Mouse (Mus musculus): ENCODE data around the gene Zc3h13. TPM values are rescaled to one million over a fixed set of nuclear protein-coding genes. Genes with fewer than 3 reads are reported as not detected.

The Zc3h13 gene
- polyA plus RNA-seq, 1 experiment from 2014 or later: 23.2 TPM

GRCm38 (mm10) chr14:75346041-75346440 lies 61.9 kb downstream of the Zc3h13 start:
- no peak for ATAC-seq (replicated peaks; ENCODE audit: extremely low read depth, insufficient read depth, low FRiP score)
- Histone ChIP-seq H3K4me1 (ENCODE audit: control insufficient read depth, insufficient read depth, low read length) (no peaks in the 10 kb centered on the region), H3K27ac (ENCODE audit: low read length) (no peak overlapping the region), H3K36me3 (ENCODE audit: control insufficient read depth, insufficient read depth) (peaks cover 16% of the 10 kb centered on the region), H3K9me3 (replicated peaks; ENCODE audit: control insufficient read depth, low read length) (no peaks in the 10 kb centered on the region), H3K9ac (ENCODE audit: low read length) (no peak overlapping the region), H3K4me2 (ENCODE audit: low read depth, low read length) (no peak overlapping the region), H3K4me3 (ENCODE audit: low read length) (no peak overlapping the region), H3K27me3 (ENCODE audit: control insufficient read depth, insufficient read depth, low read length) (no peaks in the 10 kb centered on the region)
- WGBS: 84% methylated on average over 5 of the region's 5 CpGs

- Histone ChIP-seq H3K4me3 (ENCODE audit: low read length) (no peak overlapping the region), H3K27me3 (ENCODE audit: control insufficient read depth, insufficient read depth, low read length) (no peaks in the 10 kb centered on the region), H3K9me3 (replicated peaks; ENCODE audit: control insufficient read depth, low read length) (no peaks in the 10 kb centered on the region), H3K4me2 (ENCODE audit: low read depth, low read length) (no peak overlapping the region), H3K36me3 (ENCODE audit: control insufficient read depth, insufficient read depth) (no peaks in the 10 kb centered on the region), H3K9ac (ENCODE audit: low read length) (no peak overlapping the region), H3K27ac (ENCODE audit: low read length) (no peak overlapping the region), H3K4me1 (ENCODE audit: control insufficient read depth, insufficient read depth, low read length) (no peaks in the 10 kb centered on the region)
- whole genome bisulfite sequencing: 67% methylated on average over 4 of the region's 4 CpGs
- no peak for ATAC-seq (replicated peaks; ENCODE audit: extremely low read depth, insufficient read depth, low FRiP score)
Observed at GRCm38 (mm10) chr14:75351626-75352025, 67.5 kb downstream of the Zc3h13 start.

- Histone ChIP-seq H3K4me2 (ENCODE audit: low read depth, low read length) (no peak overlapping the region), H3K27me3 (ENCODE audit: control insufficient read depth, insufficient read depth, low read length) (no peaks in the 10 kb centered on the region), H3K9ac (ENCODE audit: low read length) (no peak overlapping the region), H3K4me3 (ENCODE audit: low read length) (no peak overlapping the region), H3K4me1 (ENCODE audit: control insufficient read depth, insufficient read depth, low read length) (no peaks in the 10 kb centered on the region), H3K9me3 (replicated peaks; ENCODE audit: control insufficient read depth, low read length) (no peaks in the 10 kb centered on the region), H3K27ac (ENCODE audit: low read length) (no peak overlapping the region), H3K36me3 (ENCODE audit: control insufficient read depth, insufficient read depth) (no peaks in the 10 kb centered on the region)
- ATAC-seq (replicated peaks; ENCODE audit: extremely low read depth, insufficient read depth, low FRiP score): no peak
- WGBS: 64% methylated on average over 6 of the region's 6 CpGs
Observed at GRCm38 (mm10) chr14:75363316-75363715, 79.1 kb downstream of the Zc3h13 start.

- no peak overlapping the region for H3K9ac ChIP-seq (ENCODE audit: low read length)
- no peaks in the 10 kb centered on the region for H3K36me3 ChIP-seq (ENCODE audit: control insufficient read depth, insufficient read depth)
- ATAC-seq (replicated peaks; ENCODE audit: extremely low read depth, insufficient read depth, low FRiP score): no peak
- no peak overlapping the region for H3K4me3 ChIP-seq (ENCODE audit: low read length)
- WGBS: 72% methylated on average over 9 of the region's 9 CpGs
- H3K9me3 ChIP-seq (replicated peaks; ENCODE audit: control insufficient read depth, low read length): no peaks in the 10 kb centered on the region
- no peak overlapping the region for H3K27ac ChIP-seq (ENCODE audit: low read length)
- no peaks in the 10 kb centered on the region for H3K4me1 ChIP-seq (ENCODE audit: control insufficient read depth, insufficient read depth, low read length)
- no peaks in the 10 kb centered on the region for H3K27me3 ChIP-seq (ENCODE audit: control insufficient read depth, insufficient read depth, low read length)
- H3K4me2 ChIP-seq (ENCODE audit: low read depth, low read length): no peak overlapping the region
Observed at GRCm38 (mm10) chr14:75365301-75366035, 81.3 kb downstream of the Zc3h13 start.

- ATAC-seq (replicated peaks; ENCODE audit: extremely low read depth, insufficient read depth, low FRiP score): no peak; the same call in 1 of the 2 replicates
Observed at GRCm38 (mm10) chr14:75366741-75367140, 82.6 kb downstream of the Zc3h13 start.

GRCm38 (mm10) chr14:75367503-75367902 lies 83.3 kb downstream of the Zc3h13 start:
- H3K27ac ChIP-seq (ENCODE audit: low read length): no peak overlapping the region
- H3K36me3 ChIP-seq (ENCODE audit: control insufficient read depth, insufficient read depth): no peaks in the 10 kb centered on the region
- no peaks in the 10 kb centered on the region for H3K4me1 ChIP-seq (ENCODE audit: control insufficient read depth, insufficient read depth, low read length)
- no peak overlapping the region for H3K4me2 ChIP-seq (ENCODE audit: low read depth, low read length)
- H3K4me3 ChIP-seq (ENCODE audit: low read length): no peak overlapping the region
- ATAC-seq (replicated peaks; ENCODE audit: extremely low read depth, insufficient read depth, low FRiP score): no peak
- no peaks in the 10 kb centered on the region for H3K9me3 ChIP-seq (replicated peaks; ENCODE audit: control insufficient read depth, low read length)
- H3K9ac ChIP-seq (ENCODE audit: low read length): no peak overlapping the region
- WGBS: 37% methylated on average over 3 of the region's 3 CpGs
- H3K27me3 ChIP-seq (ENCODE audit: control insufficient read depth, insufficient read depth, low read length): no peaks in the 10 kb centered on the region

More at GRCm38 (mm10) chr14:75366741-75367140, 82.6 kb downstream of the Zc3h13 start:
- H3K36me3 ChIP-seq (ENCODE audit: control insufficient read depth, insufficient read depth): no peaks in the 10 kb centered on the region
- H3K27me3 ChIP-seq (ENCODE audit: control insufficient read depth, insufficient read depth, low read length): no peaks in the 10 kb centered on the region
- no peak overlapping the region for H3K4me3 ChIP-seq (ENCODE audit: low read length)
- no peak overlapping the region for H3K4me2 ChIP-seq (ENCODE audit: low read depth, low read length)
- no peaks in the 10 kb centered on the region for H3K4me1 ChIP-seq (ENCODE audit: control insufficient read depth, insufficient read depth, low read length)
- no peak overlapping the region for H3K27ac ChIP-seq (ENCODE audit: low read length)
- 21% methylated on average over 11 of the region's 11 CpGs for WGBS
- no peak overlapping the region for H3K9ac ChIP-seq (ENCODE audit: low read length)
- H3K9me3 ChIP-seq (replicated peaks; ENCODE audit: control insufficient read depth, low read length): no peaks in the 10 kb centered on the region

- no peak for ATAC-seq (replicated peaks; ENCODE audit: extremely low read depth, insufficient read depth, low FRiP score)
- H3K27ac ChIP-seq (ENCODE audit: low read length): no peak overlapping the region
- no peak overlapping the region for H3K4me2 ChIP-seq (ENCODE audit: low read depth, low read length)
- no peaks in the 10 kb centered on the region for H3K36me3 ChIP-seq (ENCODE audit: control insufficient read depth, insufficient read depth)
- H3K4me1 ChIP-seq (ENCODE audit: control insufficient read depth, insufficient read depth, low read length): no peaks in the 10 kb centered on the region
- WGBS: 58% methylated on average over 5 of the region's 5 CpGs
- no peaks in the 10 kb centered on the region for H3K27me3 ChIP-seq (ENCODE audit: control insufficient read depth, insufficient read depth, low read length)
- H3K9ac ChIP-seq (ENCODE audit: low read length): no peak overlapping the region
- H3K4me3 ChIP-seq (ENCODE audit: low read length): no peak overlapping the region
- no peaks in the 10 kb centered on the region for H3K9me3 ChIP-seq (replicated peaks; ENCODE audit: control insufficient read depth, low read length)
Observed at GRCm38 (mm10) chr14:75369880-75370279, 85.7 kb downstream of the Zc3h13 start.

- Histone ChIP-seq H3K4me1 (ENCODE audit: control insufficient read depth, insufficient read depth, low read length) (no peaks in the 10 kb centered on the region), H3K9ac (ENCODE audit: low read length) (no peak overlapping the region), H3K4me2 (ENCODE audit: low read depth, low read length) (no peak overlapping the region), H3K27me3 (ENCODE audit: control insufficient read depth, insufficient read depth, low read length) (no peaks in the 10 kb centered on the region), H3K36me3 (ENCODE audit: control insufficient read depth, insufficient read depth) (no peaks in the 10 kb centered on the region), H3K27ac (ENCODE audit: low read length) (no peak overlapping the region), H3K9me3 (replicated peaks; ENCODE audit: control insufficient read depth, low read length) (no peaks in the 10 kb centered on the region), H3K4me3 (ENCODE audit: low read length) (no peak overlapping the region)
- no peak for ATAC-seq (replicated peaks; ENCODE audit: extremely low read depth, insufficient read depth, low FRiP score)
- WGBS: 65% methylated on average over 11 of the region's 11 CpGs
Observed at GRCm38 (mm10) chr14:75375006-75375598, 90.9 kb downstream of the Zc3h13 start.

GRCm38 (mm10) chr14:75376256-75376655 lies 92.1 kb downstream of the Zc3h13 start:
- WGBS: 34% methylated on average over 2 of the region's 2 CpGs
- H3K27me3 ChIP-seq (ENCODE audit: control insufficient read depth, insufficient read depth, low read length): no peaks in the 10 kb centered on the region
- ATAC-seq (replicated peaks; ENCODE audit: extremely low read depth, insufficient read depth, low FRiP score): no peak
- H3K9me3 ChIP-seq (replicated peaks; ENCODE audit: control insufficient read depth, low read length): no peaks in the 10 kb centered on the region
- H3K4me1 ChIP-seq (ENCODE audit: control insufficient read depth, insufficient read depth, low read length): no peaks in the 10 kb centered on the region
- H3K27ac ChIP-seq (ENCODE audit: low read length): no peak overlapping the region
- H3K36me3 ChIP-seq (ENCODE audit: control insufficient read depth, insufficient read depth): no peaks in the 10 kb centered on the region
- H3K9ac ChIP-seq (ENCODE audit: low read length): no peak overlapping the region
- H3K4me3 ChIP-seq (ENCODE audit: low read length): no peak overlapping the region
- H3K4me2 ChIP-seq (ENCODE audit: low read depth, low read length): no peak overlapping the region

Data from heart, embryonic 16.5 days (tissue).